In the genomic region with DNA sequence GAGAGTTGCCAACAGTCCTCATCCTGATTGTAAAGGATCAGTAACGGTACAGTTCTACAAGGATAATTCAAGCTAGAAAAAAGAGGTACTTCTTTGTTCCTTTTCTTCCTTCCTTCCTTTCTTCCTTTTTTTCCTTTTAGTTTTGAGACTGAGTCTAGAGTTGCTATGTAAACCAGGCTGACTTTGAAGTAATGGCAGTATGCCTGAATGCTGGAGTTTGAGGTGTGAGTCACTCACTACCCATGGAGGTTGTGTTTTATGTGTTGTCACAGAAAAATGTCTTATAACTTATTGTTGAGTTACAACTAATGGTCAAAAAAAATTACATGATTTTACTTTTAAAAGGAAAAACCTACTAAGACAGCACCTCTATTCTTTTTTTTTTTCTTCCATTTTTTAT, we compare ENCODE assay signal across 6 mouse cellular contexts.
"Had no signal": no experiment of that assay in that cellular context is flagged by ENCODE, and none has a peak within 500 bp of the region (broad histone marks: within the 10 kb centered on the region; RNA-seq: fewer than 3 reads in every experiment).

No protein-coding gene starts in this region.

- DNase-seq: kidney, adult 9 months; kidney, postnatal 36 days; lung, adult 2 months; right cerebral cortex, adult 18-20 months; thymus, adult 2 months; thymus, postnatal 25 days had no signal
